Mouse (Mus musculus) lung, adult 18-20 months (tissue): ENCODE data around the gene 4930539E08Rik.

Source experiments
- DNase-seq, 2 experiments: peaks; one replicate each; pipeline ENCODE4 v3.0.0; 2022; ENCODE audit warnings: mixed read lengths in 2 of 2

4930539E08Rik gene

DNA sequence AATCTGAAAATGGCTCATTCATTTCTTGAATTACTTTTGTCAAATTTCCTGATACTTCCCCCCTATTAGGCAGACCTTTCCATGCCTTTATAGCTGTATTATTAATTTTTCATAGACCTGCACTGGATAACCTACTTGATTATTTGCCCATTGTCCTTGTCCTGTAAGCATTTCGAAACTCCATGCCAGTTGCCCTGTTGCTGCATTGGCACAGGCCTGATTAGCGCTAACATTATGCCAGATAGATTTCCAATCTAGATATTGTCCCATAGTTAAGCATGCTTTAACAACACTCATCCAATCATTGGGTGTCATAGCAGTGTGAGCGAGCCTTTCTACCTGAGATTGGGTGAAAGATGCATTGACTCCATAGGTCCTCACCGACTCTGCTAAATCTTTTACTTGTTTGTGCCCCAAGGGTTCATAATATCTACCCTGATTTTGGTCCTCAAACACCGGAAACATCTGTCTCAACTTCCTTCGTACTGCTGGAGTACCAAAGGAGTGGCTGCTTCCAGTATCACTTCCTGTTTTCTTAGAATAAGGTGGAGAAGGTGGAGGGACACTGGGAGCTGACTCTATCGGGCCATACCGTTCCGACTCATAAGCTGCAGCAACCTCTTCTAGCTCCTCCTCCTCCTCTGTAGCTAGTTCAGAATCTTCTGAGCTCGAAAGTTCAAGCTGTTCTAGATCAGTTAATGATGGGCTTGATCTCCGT, 20.9 kb downstream of the 4930539E08Rik start:
- DNase-seq = peak in 1 of 2 experiments; percentile 39

GRCm38 (mm10) chr17:28886266-28886665, 28.9 kb downstream of the 4930539E08Rik start:
- DNase-seq = no peak

GRCm38 (mm10) chr17:28885231-28885630, 29.9 kb downstream of the 4930539E08Rik start:
- DNase-seq = no peak

DNA sequence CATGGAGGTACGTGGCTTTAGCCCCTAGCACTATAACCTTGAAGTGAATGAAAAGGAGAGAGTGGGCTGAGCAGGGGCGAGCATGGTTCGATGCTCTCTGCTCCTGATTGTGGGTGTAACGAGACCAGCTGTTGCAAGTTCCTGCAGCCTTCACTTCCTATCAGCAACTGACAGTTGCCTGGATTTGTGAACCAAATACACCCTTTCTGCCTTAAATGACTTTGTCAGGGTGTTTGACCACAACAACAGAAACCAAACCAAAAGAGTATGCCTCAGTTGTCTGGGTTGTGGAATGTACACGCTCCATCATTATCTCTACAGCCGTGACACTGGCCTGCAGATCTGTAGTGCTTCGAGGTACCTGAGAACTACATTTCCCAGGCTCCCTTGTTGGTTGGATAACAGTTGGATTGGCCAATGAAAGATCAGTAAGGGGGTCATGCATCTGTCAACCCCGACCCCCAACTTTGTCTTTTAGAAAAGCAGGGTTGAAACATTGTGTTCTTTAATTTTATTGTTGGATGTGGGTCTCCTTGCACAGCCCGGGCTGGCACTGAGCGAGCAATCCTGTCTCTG, 31.1 kb downstream of the 4930539E08Rik start:
- no peak for DNase-seq

- no peak for DNase-seq
Observed at GRCm38 (mm10) chr17:28882810-28883209, 32.3 kb downstream of the 4930539E08Rik start.

- DNase-seq = peak; percentile 55 to 68
Observed at GRCm38 (mm10) chr17:28882316-28882715, 32.8 kb downstream of the 4930539E08Rik start.

DNA sequence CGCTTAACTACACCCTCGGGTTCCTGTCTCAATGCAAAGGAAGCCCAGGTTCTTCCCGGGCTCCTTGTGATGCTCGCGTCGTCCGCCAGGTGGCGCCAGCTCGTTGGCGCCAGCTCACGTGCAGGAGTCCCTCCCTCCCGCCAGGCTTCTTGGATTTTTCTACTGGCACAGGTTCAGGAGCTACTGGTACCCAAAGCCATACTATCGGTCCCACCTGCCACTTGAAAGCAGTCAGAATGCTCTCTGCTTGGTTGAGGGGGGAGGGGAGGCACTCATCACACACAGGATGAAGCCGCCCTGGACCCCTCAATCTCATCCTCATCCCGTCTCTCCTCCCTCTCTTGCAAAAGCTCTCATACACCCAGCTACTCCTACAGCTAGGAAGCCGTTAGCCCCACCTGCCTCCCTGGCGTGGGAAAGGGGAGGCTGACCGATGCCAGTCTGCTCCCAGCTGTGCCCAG, 35.2 kb downstream of the 4930539E08Rik start:
- DNase-seq = peak; percentile 59 to 73

DNA sequence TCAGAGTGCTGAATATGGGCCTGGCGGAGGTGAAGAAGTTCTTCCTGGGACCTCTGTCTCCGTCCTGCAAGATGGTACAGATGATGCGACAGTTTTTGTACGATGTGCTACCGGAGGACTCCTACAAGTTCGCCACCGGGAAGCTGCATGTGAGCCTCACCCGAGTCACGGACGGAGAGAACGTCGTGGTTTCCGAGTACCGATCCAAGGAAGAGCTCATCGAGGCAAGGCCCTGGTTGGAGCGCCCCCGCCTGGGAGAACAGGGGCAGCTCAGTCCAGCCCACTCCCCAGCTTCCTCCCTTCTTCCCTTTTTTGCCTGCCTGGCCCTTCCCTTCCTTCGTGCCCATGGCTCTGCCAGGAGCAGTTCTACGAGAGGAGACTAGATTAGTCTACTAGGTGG, 38.3 kb downstream of the 4930539E08Rik start:
- DNase-seq = no peak

DNA sequence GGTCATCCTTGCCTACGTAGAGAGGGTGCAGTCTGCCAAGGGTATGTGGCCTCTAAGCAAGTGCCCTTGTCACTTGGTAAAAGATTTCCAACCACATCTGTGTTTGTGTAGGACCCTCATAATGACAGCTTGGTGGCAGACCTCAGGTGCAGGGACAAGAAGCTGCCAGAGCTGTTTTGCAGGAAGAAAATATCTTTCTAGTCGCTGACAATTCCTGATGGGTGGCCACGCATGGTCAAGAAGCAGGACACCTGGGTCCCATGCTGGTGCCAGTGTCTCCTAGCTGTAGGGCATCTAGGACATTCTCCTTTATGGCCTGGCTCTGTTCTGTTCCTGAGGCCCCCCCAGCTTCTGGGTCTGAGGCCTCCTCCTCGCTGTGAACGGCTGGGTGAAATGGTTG, 38.8 kb downstream of the 4930539E08Rik start:
- no peak for DNase-seq

DNA sequence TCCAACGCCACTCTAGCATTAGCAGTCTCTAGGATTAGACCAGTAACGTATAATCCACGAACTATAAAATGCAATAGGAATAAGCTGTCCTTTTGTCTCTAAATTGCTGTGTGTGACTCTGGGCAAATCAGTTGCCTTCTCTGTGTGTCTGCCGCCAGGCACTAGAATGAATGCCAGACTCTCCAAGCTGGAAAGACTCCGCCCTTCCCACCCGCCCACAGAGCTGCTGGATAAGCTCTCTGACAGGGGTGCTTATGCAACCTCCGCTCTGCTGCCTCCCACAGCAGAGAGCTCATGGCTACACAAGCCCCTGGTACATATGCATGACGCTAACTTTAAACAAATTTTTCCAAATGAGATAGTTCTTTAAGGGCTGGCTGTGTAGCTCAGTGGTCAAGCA, 39.8 kb downstream of the 4930539E08Rik start:
- DNase-seq = peak; percentile 60 to 71

GRCm38 (mm10) chr17:28874825-28875224, 40.3 kb downstream of the 4930539E08Rik start:
- DNase-seq = peak; percentile 52 to 65

DNA sequence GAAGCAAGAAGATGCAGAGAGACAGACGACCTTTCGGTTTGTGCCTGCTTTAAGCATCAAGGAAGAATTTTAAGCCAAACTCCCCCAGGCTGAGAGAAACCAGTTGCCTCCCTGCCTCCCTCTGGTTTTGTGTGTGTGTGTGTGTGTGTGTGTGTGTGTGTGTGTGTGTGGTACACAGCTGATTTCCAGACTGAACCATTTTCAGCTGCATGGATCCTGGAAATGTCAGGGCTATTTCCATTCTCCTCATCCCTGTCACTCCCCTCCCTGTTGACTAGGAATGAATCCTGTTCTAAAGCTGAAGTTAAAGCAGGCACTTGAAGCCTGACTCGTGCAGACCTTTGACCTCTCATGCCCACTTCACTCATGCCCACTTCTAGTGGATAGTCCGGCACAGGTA, 40.9 kb downstream of the 4930539E08Rik start:
- DNase-seq = no peak

DNA sequence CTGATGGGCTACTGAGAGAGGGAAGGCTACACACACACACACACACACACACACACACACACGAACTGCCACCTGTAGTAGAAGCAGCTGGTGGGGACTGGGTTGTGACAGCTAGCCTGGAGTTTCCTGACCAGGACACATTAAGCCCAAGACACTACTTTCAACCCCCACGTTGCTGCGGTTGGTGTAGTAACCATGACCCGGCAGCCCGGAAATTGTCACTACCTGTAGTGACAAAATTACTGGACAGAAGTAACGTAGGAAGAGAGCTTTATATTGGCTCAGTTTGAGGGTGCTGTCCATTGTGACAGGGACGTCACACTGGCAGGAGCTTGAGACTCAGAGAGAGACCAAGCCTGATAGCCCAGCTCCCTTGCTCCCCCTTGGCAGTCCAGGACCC, 42.8 kb downstream of the 4930539E08Rik start:
- DNase-seq = no peak

DNA sequence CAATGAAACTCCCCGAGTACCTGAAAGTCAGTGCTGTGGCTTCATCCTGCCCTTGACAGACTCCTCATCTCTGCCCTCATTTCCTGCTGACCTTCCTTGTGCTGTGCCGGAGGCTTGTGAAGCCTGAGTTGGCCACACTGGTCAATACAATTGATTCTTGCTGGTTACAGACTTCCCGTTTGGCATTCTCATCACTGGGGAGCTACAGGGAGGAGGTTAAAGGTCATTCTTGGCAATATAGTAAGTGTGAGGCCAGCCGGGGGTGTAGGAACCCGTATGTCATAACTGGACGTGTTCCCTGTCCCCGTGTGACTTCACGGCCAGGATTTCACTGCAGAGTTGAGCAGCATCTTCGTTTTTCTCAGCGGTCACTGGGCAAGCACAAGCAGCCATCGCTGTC, 43.3 kb downstream of the 4930539E08Rik start:
- DNase-seq = no peak

DNA sequence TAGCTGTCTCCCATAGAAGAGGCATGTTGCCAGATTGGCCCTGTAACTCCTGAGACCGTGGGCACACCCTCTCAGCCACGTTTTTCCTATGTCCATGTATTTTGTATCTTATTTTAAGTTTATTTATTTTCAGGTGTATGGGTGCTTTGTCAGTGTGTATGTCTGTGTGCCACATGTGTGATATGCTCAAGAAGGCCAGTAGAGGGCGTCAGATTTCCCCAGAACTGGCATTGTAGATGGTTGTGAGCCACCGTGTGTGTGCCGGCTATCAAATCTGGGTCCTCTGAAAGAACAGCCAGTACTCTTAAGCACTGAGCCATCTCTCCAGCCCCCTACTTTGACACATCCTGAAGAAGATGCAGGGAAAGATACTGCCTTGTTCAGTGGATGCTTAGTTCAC, 44.7 kb downstream of the 4930539E08Rik start:
- no peak for DNase-seq

- no peak for DNase-seq
Observed at GRCm38 (mm10) chr17:28869412-28870110, 45.6 kb downstream of the 4930539E08Rik start.

DNA sequence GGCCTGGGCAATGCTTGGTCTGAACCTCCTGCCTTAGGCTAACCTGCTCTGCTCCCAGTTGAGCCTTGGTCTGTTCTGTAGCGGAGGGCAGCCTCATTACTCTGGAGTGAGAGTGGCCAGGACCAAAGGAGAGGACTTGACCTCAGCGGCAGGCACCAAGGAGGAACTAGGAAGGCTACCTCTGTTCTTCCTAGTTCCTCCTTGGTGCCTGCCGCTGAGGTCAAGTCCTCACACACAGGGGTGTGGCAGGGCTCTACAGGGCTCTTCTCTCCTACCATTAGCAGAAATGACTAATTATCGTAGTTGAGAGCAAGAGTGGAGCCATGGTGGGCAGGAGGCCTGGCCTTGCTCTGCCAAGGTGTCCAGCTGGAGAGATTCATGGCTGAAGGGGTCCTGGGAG, 47.7 kb downstream of the 4930539E08Rik start:
- no peak for DNase-seq

DNA sequence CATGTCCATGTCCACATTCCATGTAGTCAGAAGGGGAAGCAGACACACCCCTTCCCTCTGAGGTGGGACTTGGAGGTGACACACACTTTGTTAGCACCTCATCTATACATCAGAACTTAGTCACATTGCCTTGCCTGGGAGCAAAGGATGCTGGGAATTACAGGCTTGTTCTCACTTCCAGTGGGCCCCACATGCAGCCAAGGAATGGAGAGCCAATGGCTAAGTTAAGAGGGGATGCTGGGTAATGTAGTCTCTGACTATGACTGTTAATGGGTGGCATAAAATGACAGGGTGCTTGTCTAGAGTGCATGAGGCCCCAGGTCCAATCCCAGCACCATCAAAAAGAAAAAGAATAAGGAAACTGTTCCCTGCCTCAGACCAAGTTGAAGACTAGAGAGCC, 48.2 kb downstream of the 4930539E08Rik start:
- no peak for DNase-seq

DNA sequence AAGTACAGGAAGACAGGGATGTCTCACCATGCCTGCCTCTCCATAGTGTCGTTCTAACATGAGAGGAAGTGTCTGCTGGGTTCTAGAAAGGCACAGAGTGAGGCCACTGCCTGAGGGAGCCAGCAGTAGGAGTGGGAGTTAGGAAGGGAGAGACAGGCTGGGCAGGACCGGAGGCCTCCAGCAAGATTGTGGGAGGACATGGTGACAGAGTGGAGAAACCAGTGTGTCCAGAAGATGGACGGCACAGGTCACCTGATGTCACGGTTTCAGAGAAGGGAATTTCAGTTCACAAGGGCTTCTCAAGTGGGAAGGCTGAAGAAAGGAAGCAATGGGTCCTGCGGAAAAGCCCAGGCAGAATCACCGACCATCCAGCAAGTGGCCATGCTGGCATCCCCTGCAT, 50.7 kb downstream of the 4930539E08Rik start:
- DNase-seq = no peak

DNA sequence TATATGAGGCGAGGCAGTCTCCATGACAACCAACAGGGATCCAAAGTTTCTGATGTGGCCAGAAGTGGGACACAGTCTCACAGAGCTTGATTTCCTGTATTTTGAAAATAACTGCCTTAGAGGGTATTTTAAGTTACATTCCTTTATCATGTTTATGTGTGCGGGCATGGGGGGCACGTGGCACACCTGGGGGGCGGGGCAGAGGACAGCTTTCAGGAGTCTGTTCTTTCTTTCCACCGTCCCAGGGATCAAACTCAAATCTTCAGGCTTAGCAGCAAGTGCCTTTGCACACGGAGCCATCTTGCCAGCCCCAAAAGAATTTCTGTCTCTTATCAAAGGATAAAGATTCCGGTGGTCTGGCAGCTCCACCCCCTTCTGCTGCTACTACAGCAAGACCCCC, 51.2 kb downstream of the 4930539E08Rik start:
- no peak for DNase-seq

GRCm38 (mm10) chr17:28858205-28858604, 56.9 kb downstream of the 4930539E08Rik start, which contains the start of gene Pnpla1:
Gene Pnpla1 (plus strand): TSS chr17:28858411.
- DNase-seq = peak; percentile 49 to 72

DNA sequence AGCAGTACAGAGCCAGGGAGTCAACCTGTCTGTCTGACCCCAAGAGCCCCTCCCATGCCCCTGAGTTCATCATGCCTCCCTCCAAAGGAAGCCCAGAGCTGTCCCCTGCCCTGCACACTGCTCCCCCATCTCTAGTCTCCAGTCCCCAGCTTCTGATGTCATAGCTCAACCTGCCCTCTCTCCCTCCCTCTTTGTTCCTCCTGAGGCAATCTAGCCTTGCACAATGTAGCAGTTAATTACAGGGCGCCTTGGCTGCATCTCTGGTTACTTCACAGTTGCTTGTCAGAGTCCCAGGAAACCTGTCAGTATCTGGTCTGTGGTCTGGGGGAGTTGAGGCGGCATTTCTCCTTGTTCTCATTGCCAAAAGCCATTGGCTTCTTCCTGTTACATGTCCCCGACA, 59.1 kb downstream of the 4930539E08Rik start:
- peak; percentile 30 to 54 for DNase-seq

DNA sequence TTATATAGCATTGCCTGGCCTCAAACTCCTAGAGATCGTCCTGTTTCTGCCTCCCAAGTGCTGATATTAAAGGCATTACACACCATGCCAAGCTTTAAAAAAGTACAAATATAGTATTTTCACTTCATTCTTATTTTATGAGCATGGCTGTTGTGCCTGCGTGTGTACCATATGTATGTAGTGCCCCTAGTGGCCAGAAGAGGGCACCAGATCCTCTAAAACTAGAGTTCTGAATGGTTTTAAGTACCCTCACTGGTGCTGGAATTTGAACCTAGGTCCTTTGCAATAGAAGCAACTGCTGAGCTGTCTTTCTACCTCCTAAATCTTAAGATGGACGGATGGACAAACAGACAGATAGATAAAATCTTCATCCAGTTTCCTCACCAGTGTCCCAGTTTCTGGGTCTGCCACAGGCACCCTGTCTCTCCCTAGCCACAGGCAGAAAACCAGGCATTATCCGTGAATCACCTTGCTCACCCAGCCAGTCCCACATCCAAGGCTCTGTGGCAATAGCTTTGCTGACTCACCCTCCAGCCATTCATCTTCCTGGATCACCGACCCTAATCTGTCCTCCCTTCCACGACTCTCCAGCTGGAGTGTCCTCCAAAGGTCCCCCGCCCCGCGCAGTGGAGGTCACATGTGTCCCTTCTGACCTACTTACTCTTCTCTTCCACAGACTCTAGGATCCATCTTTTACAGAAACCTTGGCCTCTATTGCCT, 59.8 kb downstream of the 4930539E08Rik start:
- DNase-seq = peak; percentile 48 to 55
